Mouse (Mus musculus): ENCODE measurements around the gene Gclm. TPM values are rescaled to one million over a fixed set of nuclear protein-coding genes. Genes with fewer than 3 reads are reported as not detected.

The Gclm gene
- 367 and 406 TPM in 2 replicates for polyA plus RNA-seq (2014; fragmentation: Nextera tagmentation; extraction: Ambion mirVana)

GRCm38 (mm10) chr3:122245215-122245877, at the start of gene Gclm:
Gene Gclm, plus strand, starts transcription at chr3:122245557.
- DNase-seq (ENCODE audit: low spot score): peak; percentile 88
- Histone ChIP-seq H3K27me3 (replicated peaks; ENCODE audit: control insufficient read depth, insufficient read depth, low read length) (no peaks in the 10 kb centered on the region), H3K9ac (ENCODE audit: low read depth, low read length) (peak within 1 kb of the TSS; percentile 99), H3K9me3 (ENCODE audit: control insufficient read depth, low read length) (no peaks in the 10 kb centered on the region), H3K4me3 (ENCODE audit: low read depth, low read length) (peak within 1 kb of the TSS; percentile 99), H3K36me3 (ENCODE audit: control insufficient read depth, insufficient read depth, low read length) (no peaks in the 10 kb centered on the region), H3K4me2 (peak within 1 kb of the TSS; percentile 65), H3K4me1 (replicated peaks; ENCODE audit: control insufficient read depth, insufficient read depth, low read length) (peaks cover 22% of the 10 kb centered on the region), H3K27ac (ENCODE audit: low read depth, low read length) (peak within 1 kb of the TSS; percentile 99)
- ATAC-seq (replicated peaks; ENCODE audit: low FRiP score): peak; percentile 86
- WGBS: under 1% methylated on average over 84 of the region's 90 CpGs

- no peak for ATAC-seq (replicated peaks; ENCODE audit: low FRiP score)
- H3K9me3 ChIP-seq (ENCODE audit: control insufficient read depth, low read length): no peaks in the 10 kb centered on the region
- H3K4me3 ChIP-seq (ENCODE audit: low read depth, low read length): no peak overlapping the region
- H3K4me1 ChIP-seq (replicated peaks; ENCODE audit: control insufficient read depth, insufficient read depth, low read length): no peaks in the 10 kb centered on the region
- H3K27ac ChIP-seq (ENCODE audit: low read depth, low read length): no peak overlapping the region
- H3K9ac ChIP-seq (ENCODE audit: low read depth, low read length): no peak overlapping the region
- no peaks in the 10 kb centered on the region for H3K27me3 ChIP-seq (replicated peaks; ENCODE audit: control insufficient read depth, insufficient read depth, low read length)
- no peak for DNase-seq (ENCODE audit: low spot score)
- H3K4me2 ChIP-seq: no peak overlapping the region
- WGBS: 73% methylated on average over 4 of the region's 4 CpGs
- H3K36me3 ChIP-seq (ENCODE audit: control insufficient read depth, insufficient read depth, low read length): no peaks in the 10 kb centered on the region
These were observed 48.6 kb upstream of the Gclm start for GRCm38 (mm10) chr3:122196621-122197298.

- no peak for DNase-seq (ENCODE audit: low spot score)
- H3K9me3 ChIP-seq (ENCODE audit: control insufficient read depth, low read length): no peaks in the 10 kb centered on the region
- no peaks in the 10 kb centered on the region for H3K4me1 ChIP-seq (replicated peaks; ENCODE audit: control insufficient read depth, insufficient read depth, low read length)
- H3K9ac ChIP-seq (ENCODE audit: low read depth, low read length): no peak overlapping the region
- H3K27me3 ChIP-seq (replicated peaks; ENCODE audit: control insufficient read depth, insufficient read depth, low read length): no peaks in the 10 kb centered on the region
- no peak overlapping the region for H3K27ac ChIP-seq (ENCODE audit: low read depth, low read length)
- H3K4me2 ChIP-seq: no peak overlapping the region
- H3K36me3 ChIP-seq (ENCODE audit: control insufficient read depth, insufficient read depth, low read length): no peaks in the 10 kb centered on the region
- no peak overlapping the region for H3K4me3 ChIP-seq (ENCODE audit: low read depth, low read length)
- ATAC-seq (replicated peaks; ENCODE audit: low FRiP score): no peak
- whole genome bisulfite sequencing: 63% methylated on average over 2 of the region's 2 CpGs
These were observed 46.8 kb upstream of the Gclm start for GRCm38 (mm10) chr3:122198532-122198931.

- Histone ChIP-seq H3K27ac (ENCODE audit: low read depth, low read length) (no peak overlapping the region), H3K9ac (ENCODE audit: low read depth, low read length) (no peak overlapping the region), H3K36me3 (ENCODE audit: control insufficient read depth, insufficient read depth, low read length) (no peaks in the 10 kb centered on the region), H3K27me3 (replicated peaks; ENCODE audit: control insufficient read depth, insufficient read depth, low read length) (no peaks in the 10 kb centered on the region), H3K4me2 (no peak overlapping the region), H3K4me3 (ENCODE audit: low read depth, low read length) (no peak overlapping the region), H3K9me3 (ENCODE audit: control insufficient read depth, low read length) (no peaks in the 10 kb centered on the region), H3K4me1 (replicated peaks; ENCODE audit: control insufficient read depth, insufficient read depth, low read length) (no peaks in the 10 kb centered on the region)
- 72% methylated on average over 8 of the region's 8 CpGs for WGBS
- DNase-seq (ENCODE audit: low spot score) (no peak), ATAC-seq (replicated peaks; ENCODE audit: low FRiP score) (peak; percentile 54; the same call in 1 of the 2 replicates)
These were observed 46.4 kb upstream of the Gclm start for GRCm38 (mm10) chr3:122198966-122199381.

DNA sequence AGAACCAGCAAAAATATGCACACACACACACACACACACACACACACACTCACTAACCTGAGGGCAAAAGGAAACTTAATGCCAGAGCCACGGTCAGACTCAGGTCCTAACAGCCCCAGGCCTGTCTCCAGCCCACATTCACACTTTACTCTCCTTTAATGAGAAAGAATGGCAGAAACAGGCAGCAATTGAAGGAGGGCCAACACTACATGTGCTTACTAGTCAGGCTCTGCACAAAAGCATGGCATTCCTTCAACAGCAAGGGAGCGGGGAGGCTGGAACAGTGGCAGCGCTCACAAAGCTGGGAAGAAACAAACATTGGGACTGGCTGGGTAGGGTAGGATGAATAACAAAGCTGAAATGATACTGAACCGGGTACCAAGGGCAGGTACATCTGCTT, 45.8 kb upstream of the Gclm start:
- no peak for DNase-seq (ENCODE audit: low spot score)
- Histone ChIP-seq H3K4me3 (ENCODE audit: low read depth, low read length) (no peak overlapping the region), H3K36me3 (ENCODE audit: control insufficient read depth, insufficient read depth, low read length) (no peaks in the 10 kb centered on the region), H3K4me1 (replicated peaks; ENCODE audit: control insufficient read depth, insufficient read depth, low read length) (no peaks in the 10 kb centered on the region), H3K27ac (ENCODE audit: low read depth, low read length) (no peak overlapping the region), H3K27me3 (replicated peaks; ENCODE audit: control insufficient read depth, insufficient read depth, low read length) (no peaks in the 10 kb centered on the region), H3K9ac (ENCODE audit: low read depth, low read length) (no peak overlapping the region), H3K9me3 (ENCODE audit: control insufficient read depth, low read length) (no peaks in the 10 kb centered on the region), H3K4me2 (no peak overlapping the region)
- WGBS: 84% methylated on average over 4 of the region's 4 CpGs
- ATAC-seq (replicated peaks; ENCODE audit: low FRiP score): no peak

- no peak overlapping the region for H3K27ac ChIP-seq (ENCODE audit: low read depth, low read length)
- no peaks in the 10 kb centered on the region for H3K9me3 ChIP-seq (ENCODE audit: control insufficient read depth, low read length)
- DNase-seq (ENCODE audit: low spot score): no peak
- H3K36me3 ChIP-seq (ENCODE audit: control insufficient read depth, insufficient read depth, low read length): no peaks in the 10 kb centered on the region
- ATAC-seq (replicated peaks; ENCODE audit: low FRiP score): no peak
- no peak overlapping the region for H3K9ac ChIP-seq (ENCODE audit: low read depth, low read length)
- 86% methylated on average over 5 of the region's 5 CpGs for WGBS
- H3K27me3 ChIP-seq (replicated peaks; ENCODE audit: control insufficient read depth, insufficient read depth, low read length): no peaks in the 10 kb centered on the region
- no peak overlapping the region for H3K4me2 ChIP-seq
- no peaks in the 10 kb centered on the region for H3K4me1 ChIP-seq (replicated peaks; ENCODE audit: control insufficient read depth, insufficient read depth, low read length)
- no peak overlapping the region for H3K4me3 ChIP-seq (ENCODE audit: low read depth, low read length)
These were observed 45.3 kb upstream of the Gclm start for GRCm38 (mm10) chr3:122200017-122200416.

DNA sequence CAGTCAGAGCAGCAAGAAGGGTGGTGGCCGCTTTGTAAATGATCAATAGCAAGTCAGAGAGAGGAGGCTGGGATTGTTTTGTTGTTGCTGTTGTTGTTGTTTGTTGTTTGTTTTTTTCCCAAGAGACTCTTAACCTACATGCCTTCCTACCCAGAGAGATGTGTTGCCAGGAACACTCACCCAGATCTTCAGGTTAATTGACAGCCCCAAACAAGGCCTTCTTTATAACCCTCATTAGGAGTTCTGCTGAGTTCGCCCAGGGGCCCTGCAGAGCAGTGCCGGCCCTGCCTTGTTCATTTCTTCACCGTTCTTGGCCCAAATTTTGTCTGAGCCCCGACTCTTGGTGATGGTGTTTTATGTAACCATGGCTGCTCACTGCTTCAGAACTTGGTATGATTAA, 44.9 kb upstream of the Gclm start:
- no peak overlapping the region for H3K4me3 ChIP-seq (ENCODE audit: low read depth, low read length)
- H3K4me2 ChIP-seq: no peak overlapping the region
- ATAC-seq (replicated peaks; ENCODE audit: low FRiP score) (no peak), DNase-seq (ENCODE audit: low spot score) (no peak)
- H3K4me1 ChIP-seq (replicated peaks; ENCODE audit: control insufficient read depth, insufficient read depth, low read length): no peaks in the 10 kb centered on the region
- no peaks in the 10 kb centered on the region for H3K36me3 ChIP-seq (ENCODE audit: control insufficient read depth, insufficient read depth, low read length)
- H3K9me3 ChIP-seq (ENCODE audit: control insufficient read depth, low read length): no peaks in the 10 kb centered on the region
- H3K9ac ChIP-seq (ENCODE audit: low read depth, low read length): no peak overlapping the region
- no peaks in the 10 kb centered on the region for H3K27me3 ChIP-seq (replicated peaks; ENCODE audit: control insufficient read depth, insufficient read depth, low read length)
- H3K27ac ChIP-seq (ENCODE audit: low read depth, low read length): no peak overlapping the region
- 78% methylated on average over 5 of the region's 5 CpGs for WGBS

GRCm38 (mm10) chr3:122202307-122202732, 43.0 kb upstream of the Gclm start:
- Histone ChIP-seq H3K4me3 (ENCODE audit: low read depth, low read length) (no peak overlapping the region), H3K9ac (ENCODE audit: low read depth, low read length) (no peak overlapping the region), H3K27ac (ENCODE audit: low read depth, low read length) (no peak overlapping the region), H3K4me1 (replicated peaks; ENCODE audit: control insufficient read depth, insufficient read depth, low read length) (no peaks in the 10 kb centered on the region), H3K36me3 (ENCODE audit: control insufficient read depth, insufficient read depth, low read length) (no peaks in the 10 kb centered on the region), H3K4me2 (no peak overlapping the region), H3K9me3 (ENCODE audit: control insufficient read depth, low read length) (no peaks in the 10 kb centered on the region), H3K27me3 (replicated peaks; ENCODE audit: control insufficient read depth, insufficient read depth, low read length) (no peaks in the 10 kb centered on the region)
- no peak for DNase-seq (ENCODE audit: low spot score)
- WGBS: 42% methylated on average over 5 of the region's 5 CpGs
- no peak for ATAC-seq (replicated peaks; ENCODE audit: low FRiP score)

Data from liver, embryonic 11.5 days (tissue).